Mouse (Mus musculus) limb, embryonic 15.5 days (tissue): ENCODE results near the gene Dnmt3b. TPM values are rescaled to one million over a fixed set of nuclear protein-coding genes. Genes with fewer than 3 reads are reported as not detected.
A peak's percentile ranks its signal among the peaks of the same experiment; 100 is the strongest.
"Not testable (repeated sequence)": the region's sequence is repeated elsewhere in the genome, so short reads cannot be mapped to it uniquely, and the experiment has no call there.

Source experiments
- ATAC-seq: fragments of 200-750 bp; cut with Nextera tagmentation; 2 replicates; pipeline ENCODE4 v1.8.0; 2017; ENCODE audit warnings: low read depth, moderate TSS enrichment; ENCODE audit not compliant: insufficient number of reproducible peaks, low FRiP score, low TSS enrichment
- H3K27ac ChIP-seq: fragments of 300-500 bp; sonication (generic); 2 replicates; pipeline ENCODE4 v1.5.1; 2015; ENCODE audit warnings: moderate library complexity, mild to moderate bottlenecking, inconsistent platforms
- H3K27me3 ChIP-seq: fragments of 300-500 bp; sonication (generic); 2 replicates; pipeline ENCODE4 v1.6.1; 2015; ENCODE audit warnings: inconsistent platforms
- H3K36me3 ChIP-seq: fragments of 300-500 bp; sonication (generic); 2 replicates; pipeline ENCODE4 v1.6.1; 2015; ENCODE audit warnings: inconsistent platforms
- H3K4me1 ChIP-seq: fragments of 300-500 bp; sonication (generic); 2 replicates; pipeline ENCODE4 v1.6.1; 2015; ENCODE audit warnings: inconsistent platforms
- H3K4me2 ChIP-seq: fragments of 300-500 bp; sonication (generic); 2 replicates; pipeline ENCODE4 v1.6.1; 2015; ENCODE audit warnings: mild to moderate bottlenecking, inconsistent platforms
- H3K4me3 ChIP-seq: fragments of 300-500 bp; sonication (generic); 2 replicates; pipeline ENCODE4 v1.5.1; 2015; ENCODE audit warnings: mild to moderate bottlenecking, inconsistent platforms
- H3K9ac ChIP-seq: fragments of 300-500 bp; sonication (generic); 2 replicates; pipeline ENCODE4 v1.6.1; 2015; ENCODE audit warnings: inconsistent platforms
- H3K9me3 ChIP-seq: fragments of 300-500 bp; sonication (generic); 2 replicates; pipeline ENCODE4 v1.6.1; 2016; ENCODE audit warnings: inconsistent platforms
- WGBS: fragments of 180-500 bp; shearing (Covaris S2); methylation state at CpG from one replicate; pipeline ENCODE4 v1.1.7; 2015; 5-methylcytosine and 5-hydroxymethylcytosine counted together
- polyA plus RNA-seq: library from polyadenylated mRNA; unstranded; fragments of >200 nt; fragmentation: Nextera tagmentation; extraction: Ambion mirVana; gene quantifications from 2 replicates; pipeline ENCODE4 v1.2.1, GENCODE M21; 2015

Dnmt3b gene
- polyA plus RNA-seq, 1 experiment from 2014 or later, result 6.8 TPM

DNA sequence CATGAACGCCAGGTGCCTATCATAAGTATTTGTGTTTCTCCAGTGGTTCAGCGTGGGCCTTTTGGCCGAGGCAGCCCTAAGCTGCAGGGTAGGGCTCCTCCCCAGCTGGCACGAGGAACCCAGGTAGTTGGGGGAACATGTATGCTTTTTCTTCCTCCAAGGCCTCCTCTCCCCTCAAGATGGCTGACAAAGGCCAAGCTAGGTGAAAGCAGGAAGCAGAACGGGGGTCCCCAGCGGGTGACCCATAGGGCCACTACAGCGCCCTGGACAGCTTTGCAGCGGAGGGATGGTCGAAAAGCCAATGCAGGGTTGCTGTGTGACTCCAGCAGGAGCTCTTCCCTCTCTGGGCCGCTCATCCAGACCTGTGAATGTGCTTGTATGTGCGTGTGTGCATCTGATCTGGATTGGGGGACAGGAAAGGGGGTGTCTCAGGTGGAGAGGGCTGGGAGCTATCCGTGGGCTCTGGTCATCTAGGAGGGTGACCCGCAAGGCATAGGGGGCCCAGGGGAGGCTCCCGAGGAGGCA is 415 bp upstream of the Dnmt3b start:
- ATAC-seq, result 0 out of 2 replicates have a peak, but pooled peaks have one; percentile 4
- WGBS, result 22% methylated on average over 14 of the region's 14 CpGs
- Histone ChIP-seq H3K4me1 (peaks cover 14% of the 10 kb centered on the region), H3K27me3 (no peaks in the 10 kb centered on the region), H3K9me3 (no peaks in the 10 kb centered on the region), H3K36me3 (no peaks in the 10 kb centered on the region), H3K4me3 (peak overlapping the region; percentile 77), H3K4me2 (peak overlapping the region; percentile 80), H3K9ac (peak overlapping the region; percentile 66), H3K27ac (0 out of 2 replicates have a peak overlapping the region, but pooled peaks have one; percentile 47)

DNA sequence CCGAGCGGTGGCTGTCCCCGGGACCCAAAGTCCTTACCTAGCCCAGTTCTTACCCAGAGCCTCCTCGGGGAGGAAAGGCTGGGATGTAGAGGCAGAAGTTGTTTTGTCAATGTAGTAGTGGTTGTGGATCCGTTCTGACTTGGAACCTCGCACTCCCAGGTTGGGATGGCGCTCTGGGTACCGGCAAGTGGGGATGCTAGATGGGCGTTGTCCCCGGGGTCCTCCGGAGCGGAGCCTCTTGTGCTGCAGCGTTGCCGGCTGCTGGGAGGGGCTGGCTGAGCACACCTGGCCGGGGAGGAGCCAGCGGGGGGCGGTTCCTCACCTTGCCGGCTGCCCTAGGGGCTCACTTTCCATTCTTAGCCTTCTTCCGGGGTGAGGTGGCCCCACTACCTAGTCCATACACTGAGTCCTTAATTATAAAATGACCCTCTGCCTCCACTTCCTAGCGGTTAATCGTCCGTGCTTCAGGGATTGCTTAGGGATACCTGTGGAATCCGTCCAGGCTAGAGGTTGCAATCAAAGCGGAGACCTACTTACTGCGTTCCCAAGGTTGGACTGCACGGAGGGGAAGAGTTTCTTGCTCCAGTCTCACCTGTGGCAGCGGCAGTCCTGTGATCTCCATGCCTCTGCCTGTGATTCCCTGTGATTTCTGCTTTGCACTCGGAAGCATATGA is 901 bp downstream of the Dnmt3b start:
- 4% methylated on average over 28 of the region's 28 CpGs for WGBS
- no peak overlapping the region for H3K27ac ChIP-seq

DNA sequence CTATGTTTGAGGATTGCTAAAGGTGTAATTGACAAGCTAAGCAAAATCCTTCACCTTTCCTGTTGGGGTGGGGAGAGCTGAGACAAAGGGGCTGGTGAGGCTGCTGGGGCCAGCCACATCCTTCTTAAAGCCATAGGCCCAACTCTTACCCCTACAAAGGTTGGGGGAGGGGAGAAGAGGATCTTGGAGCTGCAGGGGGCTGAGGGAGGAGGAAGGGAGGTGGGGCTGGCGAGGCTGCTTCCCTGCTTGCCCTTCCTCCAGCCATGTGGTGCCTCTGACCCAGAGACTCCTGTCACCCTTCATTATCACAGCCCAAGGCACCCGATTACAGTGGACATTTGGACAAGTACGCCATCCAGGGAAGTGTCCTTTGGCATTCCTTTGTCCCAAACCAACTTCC is 2.4 kb downstream of the Dnmt3b start:
- H3K36me3 ChIP-seq, result no peaks in the 10 kb centered on the region
- H3K9ac ChIP-seq, result no peak overlapping the region
- H3K4me2 ChIP-seq, result no peak overlapping the region
- H3K4me1 ChIP-seq, result peaks cover 14% of the 10 kb centered on the region
- H3K27me3 ChIP-seq, result no peaks in the 10 kb centered on the region
- no peak overlapping the region for H3K27ac ChIP-seq
- no peak overlapping the region for H3K4me3 ChIP-seq
- whole genome bisulfite sequencing, result 41% methylated on average over 3 of the region's 3 CpGs
- no peak for ATAC-seq
- no peaks in the 10 kb centered on the region for H3K9me3 ChIP-seq

More for the DNA sequence above, 901 bp downstream of the Dnmt3b start:
- Histone ChIP-seq H3K27me3 (no peaks in the 10 kb centered on the region), H3K9me3 (no peaks in the 10 kb centered on the region), H3K9ac (peak overlapping the region; percentile 66), H3K4me3 (peak overlapping the region; percentile 77), H3K36me3 (no peaks in the 10 kb centered on the region), H3K4me2 (peak overlapping the region; percentile 80), H3K4me1 (peaks cover 14% of the 10 kb centered on the region)
- ATAC-seq, result peak; percentile 17; the same call in 1 of the 2 replicates

DNA sequence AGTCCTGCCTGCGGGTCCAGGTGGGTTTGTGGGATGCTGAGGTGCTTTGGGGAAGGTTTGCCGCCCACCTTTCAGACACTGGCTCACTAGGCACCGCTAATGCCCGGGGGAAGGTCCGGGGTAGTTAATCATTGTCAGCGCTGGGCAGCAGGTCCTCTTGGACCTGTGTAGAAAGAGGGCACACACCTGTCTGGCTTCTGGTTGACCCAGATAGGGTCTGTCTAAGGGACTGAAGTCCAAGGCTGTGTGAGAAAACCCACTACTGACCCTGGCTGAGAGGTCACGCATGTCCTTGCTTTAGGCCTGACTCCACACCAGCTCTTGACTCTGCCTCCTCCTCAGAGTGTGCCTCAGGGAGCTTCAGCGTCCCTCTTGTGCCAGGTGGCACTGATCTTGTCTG is 8.4 kb downstream of the Dnmt3b start:
- WGBS, result 81% methylated on average over 8 of the region's 8 CpGs
- not testable (repeated sequence) for H3K9me3 ChIP-seq, H3K4me3 ChIP-seq, H3K4me2 ChIP-seq, H3K4me1 ChIP-seq, H3K27ac ChIP-seq, H3K9ac ChIP-seq, ATAC-seq, H3K27me3 ChIP-seq
- peaks cover 13% of the 10 kb centered on the region; the same call in 1 of the 2 replicates for H3K36me3 ChIP-seq

DNA sequence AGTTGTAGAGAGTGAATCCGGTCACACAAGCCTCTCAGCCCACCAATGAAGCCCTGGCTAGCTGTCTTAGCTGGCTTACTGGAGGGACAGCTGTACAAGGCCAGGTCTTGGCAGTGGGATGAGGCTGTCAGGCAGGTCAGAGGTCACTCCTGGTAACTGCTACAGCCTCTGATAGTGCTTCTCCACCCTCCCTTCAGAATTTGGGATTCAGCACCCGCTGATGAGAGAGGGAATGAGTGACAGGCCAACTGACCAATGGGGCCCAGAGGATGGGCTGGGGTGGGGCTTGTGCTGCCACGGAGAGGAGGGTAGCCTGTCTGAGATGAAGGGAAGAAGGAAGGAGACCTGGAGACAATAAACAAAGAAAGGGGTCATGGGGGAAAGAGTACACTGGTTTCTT is 11.4 kb downstream of the Dnmt3b start:
- Histone ChIP-seq H3K9me3 (no peaks in the 10 kb centered on the region), H3K27ac (no peak overlapping the region), H3K27me3 (no peaks in the 10 kb centered on the region), H3K9ac (no peak overlapping the region), H3K4me2 (no peak overlapping the region), H3K4me3 (no peak overlapping the region), H3K36me3 (peaks cover 18% of the 10 kb centered on the region), H3K4me1 (no peaks in the 10 kb centered on the region)
- WGBS, result 37% methylated on average over 3 of the region's 3 CpGs
- ATAC-seq, result no peak

DNA sequence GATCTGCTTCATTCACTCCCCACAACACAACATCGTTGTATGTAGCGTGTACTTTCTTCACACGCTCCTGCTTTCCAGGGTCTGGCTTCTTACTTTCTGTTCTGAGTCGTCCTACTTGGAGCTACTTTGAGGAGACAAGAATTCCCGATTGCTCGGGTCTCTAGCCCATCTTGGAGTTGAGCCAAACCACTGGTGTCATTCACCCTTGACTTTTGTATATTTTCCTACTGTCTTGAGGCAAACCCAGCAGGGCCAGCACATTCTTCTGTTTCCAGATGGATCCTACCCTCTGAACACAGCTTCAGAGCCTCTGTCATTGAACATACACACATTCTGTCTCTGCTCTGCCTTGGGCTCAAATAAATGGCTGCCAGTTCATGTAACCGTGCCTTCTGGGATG is 16.2 kb downstream of the Dnmt3b start:
- no peaks in the 10 kb centered on the region for H3K27me3 ChIP-seq
- H3K4me3 ChIP-seq, result no peak overlapping the region
- H3K9ac ChIP-seq, result no peak overlapping the region
- H3K4me1 ChIP-seq, result no peaks in the 10 kb centered on the region
- ATAC-seq, result no peak
- H3K4me2 ChIP-seq, result no peak overlapping the region
- peaks cover 30% of the 10 kb centered on the region for H3K36me3 ChIP-seq
- H3K9me3 ChIP-seq, result no peaks in the 10 kb centered on the region
- no peak overlapping the region for H3K27ac ChIP-seq
- WGBS, result 86% methylated on average over 7 of the region's 7 CpGs

DNA sequence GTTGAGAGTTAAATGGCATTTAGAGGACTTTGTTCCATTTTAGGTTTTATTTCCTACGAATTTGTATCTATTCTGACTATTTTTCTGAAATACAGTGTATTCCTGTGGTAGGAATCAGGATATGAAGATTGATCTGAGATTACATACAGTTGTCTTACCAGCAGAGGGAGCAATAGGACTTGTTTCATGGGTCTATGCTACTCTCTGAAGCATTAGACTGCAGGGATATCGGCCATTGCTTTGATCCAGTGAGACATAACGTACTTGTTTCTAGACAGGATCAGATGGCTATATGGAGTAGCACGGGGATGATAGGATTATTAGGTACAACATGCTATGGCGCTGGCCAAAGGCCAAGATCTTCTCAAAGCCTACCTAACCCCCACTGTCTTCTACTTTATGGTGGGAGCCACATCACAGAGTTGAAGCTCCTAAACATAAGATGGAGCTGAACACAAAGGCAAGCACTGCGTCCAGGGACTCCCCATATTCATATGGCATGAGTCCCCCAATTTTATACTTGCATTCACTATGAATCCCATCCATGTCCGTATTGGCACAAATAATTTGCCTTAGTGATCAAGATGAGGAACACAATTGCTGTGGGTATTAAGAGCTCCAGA is 19.6 kb downstream of the Dnmt3b start:
- Histone ChIP-seq H3K27ac (no peak overlapping the region), H3K4me1 (no peaks in the 10 kb centered on the region), H3K9me3 (no peaks in the 10 kb centered on the region), H3K4me2 (no peak overlapping the region), H3K27me3 (no peaks in the 10 kb centered on the region), H3K9ac (no peak overlapping the region), H3K4me3 (no peak overlapping the region), H3K36me3 (peaks cover 24% of the 10 kb centered on the region)
- WGBS, result 69% methylated on average over 7 of the region's 7 CpGs
- ATAC-seq, result no peak

DNA sequence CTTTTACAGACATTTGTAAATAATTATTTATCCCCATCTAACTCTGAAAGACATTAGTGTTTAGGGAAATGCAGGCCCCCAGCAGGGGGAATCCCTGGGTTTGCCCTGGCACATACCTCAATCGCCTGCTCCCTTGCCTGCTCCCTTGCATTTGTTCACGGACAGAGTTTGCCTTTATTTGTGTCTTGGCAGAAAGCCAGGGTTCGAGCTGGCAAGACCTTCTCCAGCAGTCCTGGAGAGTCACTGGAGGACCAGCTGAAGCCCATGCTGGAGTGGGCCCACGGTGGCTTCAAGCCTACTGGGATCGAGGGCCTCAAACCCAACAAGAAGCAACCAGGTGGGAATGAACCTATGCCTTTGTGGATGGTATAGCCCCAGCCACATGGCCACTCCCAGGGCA is 20.9 kb downstream of the Dnmt3b start:
- Histone ChIP-seq H3K27ac (no peak overlapping the region), H3K9me3 (no peaks in the 10 kb centered on the region), H3K27me3 (no peaks in the 10 kb centered on the region), H3K4me3 (no peak overlapping the region), H3K36me3 (peaks cover 24% of the 10 kb centered on the region), H3K4me1 (no peaks in the 10 kb centered on the region), H3K4me2 (no peak overlapping the region), H3K9ac (no peak overlapping the region)
- ATAC-seq, result no peak
- WGBS, result 65% methylated on average over 5 of the region's 5 CpGs

DNA sequence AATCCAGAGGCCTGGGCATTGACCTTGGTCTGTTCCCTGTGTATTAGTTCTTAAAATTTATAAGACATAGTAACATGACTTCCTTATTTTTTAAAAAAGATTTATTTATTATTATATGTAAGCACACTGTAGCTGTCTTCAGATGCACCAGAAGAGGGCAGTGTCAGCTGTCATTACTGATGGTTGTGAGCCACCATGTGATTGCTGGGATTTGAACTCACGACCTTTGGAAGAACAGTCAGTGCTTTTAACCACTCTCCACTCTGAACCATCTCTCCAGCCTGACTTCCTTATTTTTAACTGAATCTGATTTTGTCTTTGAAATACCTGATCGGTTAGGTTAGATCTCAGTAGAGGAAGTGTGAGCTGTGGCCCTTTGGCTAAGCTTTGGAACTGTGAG is 23.4 kb downstream of the Dnmt3b start:
- Histone ChIP-seq H3K4me1 (no peaks in the 10 kb centered on the region), H3K27me3 (no peaks in the 10 kb centered on the region), H3K9me3 (no peaks in the 10 kb centered on the region), H3K27ac (no peak overlapping the region), H3K9ac (no peak overlapping the region), H3K36me3 (peaks cover 23% of the 10 kb centered on the region), H3K4me3 (no peak overlapping the region), H3K4me2 (no peak overlapping the region)
- ATAC-seq, result no peak
- WGBS, result 93% methylated on average over 2 of the region's 2 CpGs

DNA sequence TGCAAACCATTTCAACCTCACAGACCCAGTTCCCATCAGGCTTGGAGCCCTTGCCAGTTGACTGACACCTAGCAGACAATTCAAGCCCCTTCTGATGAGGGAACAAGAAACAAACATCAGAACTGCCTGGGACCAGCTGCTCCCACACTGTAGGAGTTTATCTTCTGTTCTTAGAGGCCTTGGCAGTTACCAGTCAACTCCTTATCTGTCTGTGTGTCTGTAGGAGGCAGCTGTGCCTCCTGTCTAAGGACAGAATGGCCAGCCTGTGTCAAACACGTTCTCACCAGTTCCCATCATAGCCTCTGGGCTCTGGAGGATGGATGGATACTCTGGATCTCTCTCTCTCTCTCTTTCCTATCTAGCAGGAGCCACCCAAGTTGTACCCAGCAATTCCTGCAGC is 26.1 kb downstream of the Dnmt3b start:
- WGBS, result 85% methylated on average over 1 of the region's 1 CpGs
- H3K9me3 ChIP-seq, H3K4me3 ChIP-seq, H3K27me3 ChIP-seq, H3K4me2 ChIP-seq, H3K27ac ChIP-seq, H3K4me1 ChIP-seq, H3K9ac ChIP-seq, ATAC-seq: not testable (repeated sequence)
- H3K36me3 ChIP-seq, result peaks cover 26% of the 10 kb centered on the region

DNA sequence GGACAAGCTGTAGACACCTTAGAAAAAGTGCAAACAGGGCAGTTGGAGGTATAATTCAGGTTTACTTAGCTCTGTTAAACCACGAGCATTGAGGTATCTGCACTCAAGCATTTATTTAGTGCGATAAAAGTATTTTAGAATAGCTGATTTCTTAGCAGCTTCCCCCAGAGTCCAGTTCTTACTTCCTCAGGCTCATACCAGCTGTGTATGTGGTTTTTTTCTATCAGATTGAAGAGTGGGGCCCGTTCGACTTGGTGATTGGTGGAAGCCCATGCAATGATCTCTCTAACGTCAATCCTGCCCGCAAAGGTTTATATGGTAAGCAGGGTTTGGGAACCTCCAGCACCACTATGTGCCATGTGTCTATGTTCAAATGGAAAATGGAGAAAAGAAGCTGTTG is 27.7 kb downstream of the Dnmt3b start:
- ATAC-seq, result no peak
- no peaks in the 10 kb centered on the region for H3K4me1 ChIP-seq
- H3K36me3 ChIP-seq, result peaks cover 22% of the 10 kb centered on the region
- H3K9me3 ChIP-seq, result no peaks in the 10 kb centered on the region
- 92% methylated on average over 6 of the region's 6 CpGs for WGBS
- no peaks in the 10 kb centered on the region for H3K27me3 ChIP-seq
- H3K4me3 ChIP-seq, result no peak overlapping the region
- H3K4me2 ChIP-seq, result no peak overlapping the region
- no peak overlapping the region for H3K27ac ChIP-seq
- H3K9ac ChIP-seq, result no peak overlapping the region

DNA sequence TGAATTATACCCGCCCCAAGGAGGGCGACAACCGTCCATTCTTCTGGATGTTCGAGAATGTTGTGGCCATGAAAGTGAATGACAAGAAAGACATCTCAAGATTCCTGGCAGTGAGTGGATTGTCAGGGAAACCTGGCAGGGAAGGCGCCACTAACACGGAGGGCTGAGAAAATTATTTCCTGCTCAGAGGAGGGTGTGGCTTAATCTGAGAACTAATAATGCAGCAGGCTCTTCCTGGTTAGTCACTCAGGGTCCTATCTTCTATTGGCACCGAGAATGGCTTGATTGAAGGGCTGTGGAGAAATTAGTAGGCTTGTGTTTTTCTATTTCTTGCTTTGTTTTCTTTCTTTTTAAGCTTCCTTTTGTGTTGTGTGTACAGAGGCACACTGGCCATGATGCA is 28.3 kb downstream of the Dnmt3b start:
- Histone ChIP-seq H3K36me3 (peaks cover 22% of the 10 kb centered on the region), H3K9ac (no peak overlapping the region), H3K4me3 (no peak overlapping the region), H3K4me2 (no peak overlapping the region), H3K9me3 (no peaks in the 10 kb centered on the region), H3K4me1 (no peaks in the 10 kb centered on the region), H3K27ac (no peak overlapping the region), H3K27me3 (no peaks in the 10 kb centered on the region)
- ATAC-seq, result no peak
- WGBS, result 85% methylated on average over 7 of the region's 7 CpGs
